Mouse (Mus musculus): ENCODE data around the gene Rora. TPM values are rescaled to one million over a fixed set of nuclear protein-coding genes. Genes with fewer than 3 reads are reported as not detected.

The Rora gene
- polyA plus RNA-seq, 1 experiment, result 4.7 TPM

GRCm38 (mm10) chr9:68944026-68944425 is 290.4 kb downstream of the Rora start:
- H3K4me3 ChIP-seq (ENCODE audit: control insufficient read depth, insufficient read depth, low read length), result no peak overlapping the region
- WGBS, result 95% methylated on average over 3 of the region's 3 CpGs
- TF ChIP-seq POLR2A (IDR thresholded peaks at IDR 0.05; ENCODE audit: control insufficient read depth, extremely low read depth, insufficient read depth, low read length, poor library complexity) (no peak), CTCF (IDR thresholded peaks at IDR 0.05; ENCODE audit: borderline replicate concordance, control insufficient read depth, extremely low read depth, insufficient read depth, low read length, poor library complexity) (no peak)
- DNase-seq, result no peak
- H3K36me3 ChIP-seq (ENCODE audit: control insufficient read depth, insufficient read depth, low read length), result no peaks in the 10 kb centered on the region
- no peaks in the 10 kb centered on the region for H3K4me1 ChIP-seq (replicated peaks; ENCODE audit: control insufficient read depth, insufficient read depth, low read length)
- H3K27me3 ChIP-seq (ENCODE audit: control insufficient read depth, insufficient read depth, low read length), result no peaks in the 10 kb centered on the region
- no peak overlapping the region for H3K27ac ChIP-seq (ENCODE audit: control insufficient read depth, insufficient read depth, low read length)

GRCm38 (mm10) chr9:68947707-68948106 is 294.1 kb downstream of the Rora start:
- no peak for TF ChIP-seq POLR2A (IDR thresholded peaks at IDR 0.05; ENCODE audit: control insufficient read depth, extremely low read depth, insufficient read depth, low read length, poor library complexity)
- TF ChIP-seq CTCF (IDR thresholded peaks at IDR 0.05; ENCODE audit: borderline replicate concordance, control insufficient read depth, extremely low read depth, insufficient read depth, low read length, poor library complexity), result no peak
- H3K4me1 ChIP-seq (replicated peaks; ENCODE audit: control insufficient read depth, insufficient read depth, low read length), result no peaks in the 10 kb centered on the region
- H3K27ac ChIP-seq (ENCODE audit: control insufficient read depth, insufficient read depth, low read length), result no peak overlapping the region
- no peak for DNase-seq
- no peaks in the 10 kb centered on the region for H3K36me3 ChIP-seq (ENCODE audit: control insufficient read depth, insufficient read depth, low read length)
- 76% methylated on average over 6 of the region's 6 CpGs for WGBS
- H3K4me3 ChIP-seq (ENCODE audit: control insufficient read depth, insufficient read depth, low read length), result no peak overlapping the region
- no peaks in the 10 kb centered on the region for H3K27me3 ChIP-seq (ENCODE audit: control insufficient read depth, insufficient read depth, low read length)

GRCm38 (mm10) chr9:68948141-68948540 is 294.6 kb downstream of the Rora start:
- no peaks in the 10 kb centered on the region for H3K4me1 ChIP-seq (replicated peaks; ENCODE audit: control insufficient read depth, insufficient read depth, low read length)
- H3K4me3 ChIP-seq (ENCODE audit: control insufficient read depth, insufficient read depth, low read length), result no peak overlapping the region
- WGBS, result 87% methylated on average over 3 of the region's 3 CpGs
- no peak overlapping the region for H3K27ac ChIP-seq (ENCODE audit: control insufficient read depth, insufficient read depth, low read length)
- H3K27me3 ChIP-seq (ENCODE audit: control insufficient read depth, insufficient read depth, low read length), result no peaks in the 10 kb centered on the region
- no peak for TF ChIP-seq POLR2A (IDR thresholded peaks at IDR 0.05; ENCODE audit: control insufficient read depth, extremely low read depth, insufficient read depth, low read length, poor library complexity)
- no peak for TF ChIP-seq CTCF (IDR thresholded peaks at IDR 0.05; ENCODE audit: borderline replicate concordance, control insufficient read depth, extremely low read depth, insufficient read depth, low read length, poor library complexity)
- no peaks in the 10 kb centered on the region for H3K36me3 ChIP-seq (ENCODE audit: control insufficient read depth, insufficient read depth, low read length)
- no peak for DNase-seq

- DNase-seq, result no peak
- Histone ChIP-seq H3K4me3 (ENCODE audit: control insufficient read depth, insufficient read depth, low read length) (no peak overlapping the region), H3K4me1 (replicated peaks; ENCODE audit: control insufficient read depth, insufficient read depth, low read length) (no peaks in the 10 kb centered on the region), H3K27ac (ENCODE audit: control insufficient read depth, insufficient read depth, low read length) (no peak overlapping the region), H3K27me3 (ENCODE audit: control insufficient read depth, insufficient read depth, low read length) (no peaks in the 10 kb centered on the region), H3K36me3 (ENCODE audit: control insufficient read depth, insufficient read depth, low read length) (no peaks in the 10 kb centered on the region)
- 32% methylated on average over 12 of the region's 12 CpGs for WGBS
- TF ChIP-seq POLR2A (IDR thresholded peaks at IDR 0.05; ENCODE audit: control insufficient read depth, extremely low read depth, insufficient read depth, low read length, poor library complexity), result no peak
- no peak for TF ChIP-seq CTCF (IDR thresholded peaks at IDR 0.05; ENCODE audit: borderline replicate concordance, control insufficient read depth, extremely low read depth, insufficient read depth, low read length, poor library complexity)
These were observed 302.8 kb downstream of the Rora start for GRCm38 (mm10) chr9:68956210-68956874.

GRCm38 (mm10) chr9:68956938-68957573 is 303.5 kb downstream of the Rora start:
- H3K36me3 ChIP-seq (ENCODE audit: control insufficient read depth, insufficient read depth, low read length), result no peaks in the 10 kb centered on the region
- H3K4me3 ChIP-seq (ENCODE audit: control insufficient read depth, insufficient read depth, low read length), result no peak overlapping the region
- 41% methylated on average over 5 of the region's 5 CpGs for WGBS
- no peak overlapping the region for H3K27ac ChIP-seq (ENCODE audit: control insufficient read depth, insufficient read depth, low read length)
- H3K27me3 ChIP-seq (ENCODE audit: control insufficient read depth, insufficient read depth, low read length), result no peaks in the 10 kb centered on the region
- H3K4me1 ChIP-seq (replicated peaks; ENCODE audit: control insufficient read depth, insufficient read depth, low read length), result no peaks in the 10 kb centered on the region
- peak; percentile 26; the same call in 1 of the 2 replicates for TF ChIP-seq CTCF (IDR thresholded peaks at IDR 0.05; ENCODE audit: borderline replicate concordance, control insufficient read depth, extremely low read depth, insufficient read depth, low read length, poor library complexity)
- no peak for TF ChIP-seq POLR2A (IDR thresholded peaks at IDR 0.05; ENCODE audit: control insufficient read depth, extremely low read depth, insufficient read depth, low read length, poor library complexity)
- peak; percentile 81 for DNase-seq

GRCm38 (mm10) chr9:68957793-68958192 is 304.2 kb downstream of the Rora start:
- H3K36me3 ChIP-seq (ENCODE audit: control insufficient read depth, insufficient read depth, low read length), result no peaks in the 10 kb centered on the region
- H3K27me3 ChIP-seq (ENCODE audit: control insufficient read depth, insufficient read depth, low read length), result no peaks in the 10 kb centered on the region
- 94% methylated on average over 3 of the region's 3 CpGs for WGBS
- DNase-seq, result no peak
- no peak overlapping the region for H3K27ac ChIP-seq (ENCODE audit: control insufficient read depth, insufficient read depth, low read length)
- H3K4me3 ChIP-seq (ENCODE audit: control insufficient read depth, insufficient read depth, low read length), result no peak overlapping the region
- no peak for TF ChIP-seq CTCF (IDR thresholded peaks at IDR 0.05; ENCODE audit: borderline replicate concordance, control insufficient read depth, extremely low read depth, insufficient read depth, low read length, poor library complexity)
- no peak for TF ChIP-seq POLR2A (IDR thresholded peaks at IDR 0.05; ENCODE audit: control insufficient read depth, extremely low read depth, insufficient read depth, low read length, poor library complexity)
- no peaks in the 10 kb centered on the region for H3K4me1 ChIP-seq (replicated peaks; ENCODE audit: control insufficient read depth, insufficient read depth, low read length)

Measured in thymus, adult 2 months (tissue).